Mouse (Mus musculus): ENCODE results near the gene Ramp1. TPM values are rescaled to one million over a fixed set of nuclear protein-coding genes. Genes with fewer than 3 reads are reported as not detected.

The Ramp1 gene
- polyA plus RNA-seq, 2 experiments, result 4.6 to 7.1 TPM

DNA sequence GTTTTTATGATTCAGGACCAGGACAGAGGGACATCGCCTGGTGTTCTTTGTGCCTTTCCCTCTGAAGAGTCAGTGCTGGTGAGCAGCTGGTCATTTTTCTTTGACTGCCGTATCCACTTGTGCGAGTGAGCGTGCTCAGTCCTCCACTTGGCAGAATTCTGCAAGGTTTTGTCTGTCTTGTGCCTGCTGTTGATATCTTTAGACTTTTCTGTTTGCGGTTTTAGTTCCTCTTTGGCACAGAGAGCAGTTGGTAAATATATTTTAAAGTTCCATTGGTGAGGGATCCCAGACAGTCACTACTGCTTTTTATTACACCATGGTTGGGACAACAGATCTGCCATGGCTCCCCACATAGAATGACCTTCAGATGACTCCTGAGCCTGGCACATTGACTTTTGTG lies 7.7 kb downstream of the Ramp1 start:
- no peaks in the 10 kb centered on the region for H3K36me3 ChIP-seq (ENCODE audit: control insufficient read depth, insufficient read depth, low read length)
- DNase-seq (ENCODE audit: low spot score) (no peak), ATAC-seq (ENCODE audit: low FRiP score, low read depth) (no peak)
- 94% methylated on average over 5 of the region's 5 CpGs for WGBS
- peaks cover 5% of the 10 kb centered on the region; the same call in 1 of the 2 replicates for H3K9me3 ChIP-seq (ENCODE audit: control insufficient read depth, low read length)
- H3K4me2 ChIP-seq (replicated peaks; ENCODE audit: low read depth, low read length, severe bottlenecking), result no peak overlapping the region
- H3K27ac ChIP-seq (replicated peaks; ENCODE audit: low read depth, low read length), result no peak overlapping the region
- no peak for TF ChIP-seq POLR2A (IDR thresholded peaks at IDR 0.05; ENCODE audit: borderline replicate concordance, extremely low read depth, insufficient read depth, insufficient read length)
- H3K4me3 ChIP-seq (replicated peaks; ENCODE audit: low read length), result no peak overlapping the region
- no peaks in the 10 kb centered on the region for H3K4me1 ChIP-seq (ENCODE audit: control insufficient read depth, insufficient read depth, low read length)
- H3K27me3 ChIP-seq (ENCODE audit: control insufficient read depth, insufficient read depth, low read length), result no peaks in the 10 kb centered on the region
- no peak overlapping the region for H3K9ac ChIP-seq (ENCODE audit: low read depth, low read length, severe bottlenecking)

DNA sequence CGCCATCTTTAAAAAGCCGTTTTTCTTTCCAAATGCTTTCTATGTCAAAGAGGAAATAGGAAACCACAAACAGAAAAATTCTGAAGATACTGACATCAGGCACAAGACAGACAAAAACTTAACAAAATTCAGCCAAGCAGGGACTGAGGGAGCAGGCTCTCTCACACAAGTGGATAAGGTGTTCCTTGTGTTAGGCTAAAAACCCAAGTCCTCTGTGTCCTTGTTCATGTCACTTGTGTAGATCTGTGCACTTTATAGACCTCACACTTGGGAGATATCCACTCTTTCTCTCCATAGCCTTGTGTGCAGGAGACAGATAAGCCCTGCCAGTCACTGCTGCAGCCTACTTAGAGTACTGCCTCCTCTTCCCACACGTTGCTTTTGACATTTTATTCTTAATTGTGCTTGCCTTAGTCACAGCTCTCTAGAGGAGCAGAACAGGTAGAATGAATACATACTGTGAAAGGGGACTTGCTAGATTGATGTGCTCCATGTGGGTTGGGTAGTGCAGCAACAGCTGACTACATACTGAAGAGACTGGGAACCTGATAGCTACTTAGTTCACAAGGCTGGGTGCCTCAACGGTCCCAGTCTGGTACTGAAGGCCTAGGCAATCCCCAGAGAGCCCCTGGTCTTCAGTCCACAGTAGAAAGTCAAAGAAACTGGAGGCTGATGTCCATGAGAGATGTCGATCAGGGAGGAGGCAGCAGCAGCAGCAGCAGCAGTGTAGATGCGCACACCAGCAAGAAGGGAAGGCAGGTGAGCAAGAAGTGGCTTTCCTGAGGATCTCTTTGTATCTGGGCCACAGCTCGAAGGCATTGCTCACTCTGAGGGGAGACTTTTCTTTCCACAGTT lies 8.4 kb downstream of the Ramp1 start:
- no peaks in the 10 kb centered on the region for H3K36me3 ChIP-seq (ENCODE audit: control insufficient read depth, insufficient read depth, low read length)
- peaks cover 5% of the 10 kb centered on the region; the same call in 1 of the 2 replicates for H3K9me3 ChIP-seq (ENCODE audit: control insufficient read depth, low read length)
- DNase-seq (ENCODE audit: low spot score) (no peak), ATAC-seq (ENCODE audit: low FRiP score, low read depth) (no peak)
- H3K27me3 ChIP-seq (ENCODE audit: control insufficient read depth, insufficient read depth, low read length), result no peaks in the 10 kb centered on the region
- no peak overlapping the region for H3K4me2 ChIP-seq (replicated peaks; ENCODE audit: low read depth, low read length, severe bottlenecking)
- no peak overlapping the region for H3K4me3 ChIP-seq (replicated peaks; ENCODE audit: low read length)
- H3K9ac ChIP-seq (ENCODE audit: low read depth, low read length, severe bottlenecking), result no peak overlapping the region
- no peaks in the 10 kb centered on the region for H3K4me1 ChIP-seq (ENCODE audit: control insufficient read depth, insufficient read depth, low read length)
- WGBS, result 85% methylated on average over 7 of the region's 7 CpGs
- H3K27ac ChIP-seq (replicated peaks; ENCODE audit: low read depth, low read length), result no peak overlapping the region
- TF ChIP-seq POLR2A (IDR thresholded peaks at IDR 0.05; ENCODE audit: borderline replicate concordance, extremely low read depth, insufficient read depth, insufficient read length), result no peak

DNA sequence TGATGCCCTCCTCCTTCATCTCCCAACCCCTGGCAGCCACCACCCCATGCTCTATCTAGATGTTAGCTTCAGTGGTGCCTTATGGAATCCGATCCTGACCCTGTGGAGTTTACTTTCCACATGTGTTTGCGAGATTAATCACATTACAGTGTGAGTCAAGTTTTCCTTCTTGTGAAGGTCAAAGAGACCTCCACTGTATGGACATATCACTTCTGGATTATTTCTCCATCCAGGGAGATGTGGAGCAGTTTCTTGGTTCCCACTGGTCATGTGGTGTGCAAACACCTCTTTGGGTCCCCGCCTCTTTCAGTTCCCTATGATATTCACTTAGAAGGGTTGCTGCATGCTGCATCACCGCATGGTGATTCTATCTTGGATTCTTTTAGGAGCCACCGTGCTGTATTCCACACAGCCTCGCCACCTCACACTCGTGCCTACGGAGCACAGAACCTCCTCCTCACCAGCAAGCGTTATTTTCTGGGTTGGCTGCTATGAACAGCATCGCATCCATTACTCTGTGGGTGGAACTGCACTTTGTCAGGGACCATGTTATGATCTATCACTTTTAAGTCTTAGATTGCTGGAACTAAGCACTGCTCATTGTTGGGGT lies 9.3 kb downstream of the Ramp1 start:
- Histone ChIP-seq H3K9me3 (ENCODE audit: control insufficient read depth, low read length) (peaks cover 5% of the 10 kb centered on the region; the same call in 1 of the 2 replicates), H3K27ac (replicated peaks; ENCODE audit: low read depth, low read length) (no peak overlapping the region), H3K9ac (ENCODE audit: low read depth, low read length, severe bottlenecking) (no peak overlapping the region), H3K4me2 (replicated peaks; ENCODE audit: low read depth, low read length, severe bottlenecking) (no peak overlapping the region), H3K4me3 (replicated peaks; ENCODE audit: low read length) (no peak overlapping the region), H3K36me3 (ENCODE audit: control insufficient read depth, insufficient read depth, low read length) (no peaks in the 10 kb centered on the region), H3K27me3 (ENCODE audit: control insufficient read depth, insufficient read depth, low read length) (no peaks in the 10 kb centered on the region), H3K4me1 (ENCODE audit: control insufficient read depth, insufficient read depth, low read length) (no peaks in the 10 kb centered on the region)
- no peak for ATAC-seq (ENCODE audit: low FRiP score, low read depth)
- no peak for DNase-seq (ENCODE audit: low spot score)
- whole genome bisulfite sequencing, result 86% methylated on average over 10 of the region's 10 CpGs
- no peak for TF ChIP-seq POLR2A (IDR thresholded peaks at IDR 0.05; ENCODE audit: borderline replicate concordance, extremely low read depth, insufficient read depth, insufficient read length)

DNA sequence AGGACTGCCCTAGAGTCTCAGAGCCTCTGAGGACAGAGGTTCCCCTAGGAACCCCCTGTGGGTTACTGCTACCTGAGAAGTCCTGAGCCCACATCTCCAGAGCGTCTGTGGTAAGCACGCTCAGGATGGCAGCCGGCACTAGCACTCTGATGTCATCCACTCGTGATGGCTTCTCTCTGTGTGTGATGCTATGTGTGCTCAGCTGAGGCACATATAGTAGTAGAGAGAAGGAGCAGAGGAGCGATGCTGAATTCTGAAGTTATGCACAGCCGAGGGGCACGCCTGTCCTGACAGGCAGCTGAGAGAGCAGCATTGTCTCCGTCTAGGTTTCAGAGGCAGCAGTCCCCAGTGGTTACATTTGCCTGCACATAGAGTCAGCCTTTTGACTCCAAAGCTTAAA lies 12.6 kb downstream of the Ramp1 start:
- Histone ChIP-seq H3K4me2 (replicated peaks; ENCODE audit: low read depth, low read length, severe bottlenecking) (no peak overlapping the region), H3K4me1 (ENCODE audit: control insufficient read depth, insufficient read depth, low read length) (no peaks in the 10 kb centered on the region), H3K36me3 (ENCODE audit: control insufficient read depth, insufficient read depth, low read length) (no peaks in the 10 kb centered on the region), H3K9ac (ENCODE audit: low read depth, low read length, severe bottlenecking) (no peak overlapping the region; the same call in 1 of the 2 replicates), H3K27me3 (ENCODE audit: control insufficient read depth, insufficient read depth, low read length) (no peaks in the 10 kb centered on the region), H3K9me3 (ENCODE audit: control insufficient read depth, low read length) (no peaks in the 10 kb centered on the region), H3K4me3 (replicated peaks; ENCODE audit: low read length) (no peak overlapping the region), H3K27ac (replicated peaks; ENCODE audit: low read depth, low read length) (no peak overlapping the region)
- 72% methylated on average over 8 of the region's 8 CpGs for WGBS
- ATAC-seq (ENCODE audit: low FRiP score, low read depth) (no peak), DNase-seq (ENCODE audit: low spot score) (no peak)
- TF ChIP-seq POLR2A (IDR thresholded peaks at IDR 0.05; ENCODE audit: borderline replicate concordance, extremely low read depth, insufficient read depth, insufficient read length), result no peak

DNA sequence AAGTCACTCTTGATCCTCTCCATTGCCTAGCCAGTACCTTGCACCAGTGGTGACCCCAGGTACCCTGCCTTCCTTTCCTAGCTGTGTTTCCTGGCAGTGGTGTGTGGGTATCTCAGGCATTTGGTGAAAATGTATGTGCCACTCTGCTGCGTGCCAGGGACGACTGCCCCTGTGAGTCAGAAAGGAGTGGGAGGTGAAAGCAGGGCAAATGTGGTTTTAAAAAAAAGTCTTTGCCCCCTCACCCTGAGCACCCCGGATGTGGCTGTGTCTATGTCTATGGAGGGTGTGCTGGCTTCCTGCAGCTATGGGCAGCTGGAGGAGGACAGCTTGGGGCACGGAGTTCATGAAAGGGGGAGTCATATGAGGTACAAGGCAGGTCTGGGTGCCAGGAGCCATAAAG lies 13.6 kb downstream of the Ramp1 start:
- WGBS, result 93% methylated on average over 4 of the region's 4 CpGs

More for the DNA sequence above, 13.6 kb downstream of the Ramp1 start:
- Histone ChIP-seq H3K9ac (ENCODE audit: low read depth, low read length, severe bottlenecking) (no peak overlapping the region), H3K36me3 (ENCODE audit: control insufficient read depth, insufficient read depth, low read length) (no peaks in the 10 kb centered on the region), H3K4me2 (replicated peaks; ENCODE audit: low read depth, low read length, severe bottlenecking) (no peak overlapping the region), H3K27me3 (ENCODE audit: control insufficient read depth, insufficient read depth, low read length) (no peaks in the 10 kb centered on the region), H3K27ac (replicated peaks; ENCODE audit: low read depth, low read length) (no peak overlapping the region), H3K4me3 (replicated peaks; ENCODE audit: low read length) (no peak overlapping the region), H3K9me3 (ENCODE audit: control insufficient read depth, low read length) (no peaks in the 10 kb centered on the region), H3K4me1 (ENCODE audit: control insufficient read depth, insufficient read depth, low read length) (no peaks in the 10 kb centered on the region)
- ATAC-seq (ENCODE audit: low FRiP score, low read depth) (no peak), DNase-seq (ENCODE audit: low spot score) (no peak)
- no peak for TF ChIP-seq POLR2A (IDR thresholded peaks at IDR 0.05; ENCODE audit: borderline replicate concordance, extremely low read depth, insufficient read depth, insufficient read length)

Measured in limb, embryonic 14.5 days (tissue).